Mouse (Mus musculus) lung, postnatal 10 days (tissue): ENCODE measurements around the gene 2410137M14Rik.
"Not testable (repeated sequence)": the region's sequence is repeated elsewhere in the genome, so short reads cannot be mapped to it uniquely, and the experiment has no call there.

Experiments
- DNase-seq: peaks from one replicate; pipeline ENCODE4 v3.0.0; 2021

2410137M14Rik gene

GRCm38 (mm10) chr17:36981221-36981813, at the start of gene 2410137M14Rik:
TSS of gene 2410137M14Rik (minus strand) at chr17:36981237.
- DNase-seq: peak; percentile 13

GRCm38 (mm10) chr17:37029162-37029561, 48.1 kb upstream of the 2410137M14Rik start:
- DNase-seq: no peak

- DNase-seq: peak; percentile 95
These were observed 47.7 kb upstream of the 2410137M14Rik start for GRCm38 (mm10) chr17:37028683-37029120.

GRCm38 (mm10) chr17:37028212-37028611, 47.2 kb upstream of the 2410137M14Rik start:
- DNase-seq: no peak

- no peak for DNase-seq
These were observed 46.4 kb upstream of the 2410137M14Rik start for GRCm38 (mm10) chr17:37027486-37027885.

GRCm38 (mm10) chr17:37026425-37026824, 45.4 kb upstream of the 2410137M14Rik start:
- no peak for DNase-seq

GRCm38 (mm10) chr17:37022628-37023576, 41.9 kb upstream of the 2410137M14Rik start, which contains the start of gene Mog:
TSS of gene Mog (minus strand) at chr17:37023398.
- no peak for DNase-seq

GRCm38 (mm10) chr17:37019242-37019641, 38.2 kb upstream of the 2410137M14Rik start:
- not testable (repeated sequence) for DNase-seq

- no peak for DNase-seq
These were observed 37.3 kb upstream of the 2410137M14Rik start for GRCm38 (mm10) chr17:37018328-37018727.

- no peak for DNase-seq
These were observed 35.3 kb upstream of the 2410137M14Rik start for GRCm38 (mm10) chr17:37016333-37016732.

- DNase-seq: no peak
These were observed 31.1 kb upstream of the 2410137M14Rik start for GRCm38 (mm10) chr17:37012141-37012540.

GRCm38 (mm10) chr17:37011719-37012118, 30.7 kb upstream of the 2410137M14Rik start:
- DNase-seq: no peak

- no peak for DNase-seq
These were observed 28.5 kb upstream of the 2410137M14Rik start for GRCm38 (mm10) chr17:37009460-37010042.

GRCm38 (mm10) chr17:37008161-37008560, 27.1 kb upstream of the 2410137M14Rik start:
- DNase-seq: no peak

GRCm38 (mm10) chr17:37003366-37003765, 22.3 kb upstream of the 2410137M14Rik start:
- DNase-seq: no peak

GRCm38 (mm10) chr17:37002364-37003330, 21.6 kb upstream of the 2410137M14Rik start:
- DNase-seq: peak; percentile 88

- DNase-seq: no peak
These were observed 19.8 kb upstream of the 2410137M14Rik start, which contains the start of gene Zfp57 for GRCm38 (mm10) chr17:37000863-37001262. TSS of gene Zfp57 (plus strand) at chr17:37001163.

GRCm38 (mm10) chr17:36998477-36998876, 17.4 kb upstream of the 2410137M14Rik start:
- no peak for DNase-seq

- DNase-seq: peak; percentile 90
These were observed 16.1 kb upstream of the 2410137M14Rik start for GRCm38 (mm10) chr17:36997033-36997735.

GRCm38 (mm10) chr17:36995448-36995847, 14.4 kb upstream of the 2410137M14Rik start:
- DNase-seq: no peak

GRCm38 (mm10) chr17:36994528-36994927, 13.5 kb upstream of the 2410137M14Rik start:
- no peak for DNase-seq
